Mouse (Mus musculus) neural tube, embryonic 13.5 days (tissue): ENCODE results near the gene Fgfr2. TPM values are rescaled to one million over a fixed set of nuclear protein-coding genes. Genes with fewer than 3 reads are reported as not detected.

ENCODE experiments used
- ATAC-seq: fragments of 200-750 bp; cut with Nextera tagmentation; 2 replicates; pipeline ENCODE4 v1.8.0; 2017; ENCODE audit warnings: low read depth, mild to moderate bottlenecking, moderate TSS enrichment, moderate library complexity
- H3K27ac ChIP-seq: fragments of 300-500 bp; sonication (generic); replicated peaks from 2 replicates; pipeline ENCODE4 v1.5.1; 2015; ENCODE audit warnings: moderate library complexity, mild to moderate bottlenecking, inconsistent platforms
- H3K27me3 ChIP-seq: fragments of 300-500 bp; sonication (generic); 2 replicates; pipeline ENCODE4 v1.6.1; 2015; ENCODE audit warnings: mild to moderate bottlenecking, inconsistent platforms
- H3K36me3 ChIP-seq: fragments of 300-500 bp; sonication (generic); 2 replicates; pipeline ENCODE4 v1.6.1; 2015; ENCODE audit warnings: mild to moderate bottlenecking, inconsistent platforms
- H3K4me1 ChIP-seq: fragments of 300-500 bp; sonication (generic); replicated peaks from 2 replicates; pipeline ENCODE4 v1.6.1; 2015; ENCODE audit warnings: inconsistent platforms
- H3K4me2 ChIP-seq: fragments of 300-500 bp; sonication (generic); 2 replicates; pipeline ENCODE4 v1.6.1; 2015; ENCODE audit warnings: inconsistent platforms, mild to moderate bottlenecking, moderate library complexity
- H3K4me3 ChIP-seq: fragments of 300-500 bp; sonication (generic); 2 replicates; pipeline ENCODE4 v1.5.1; 2015; ENCODE audit warnings: mild to moderate bottlenecking, inconsistent platforms
- H3K9ac ChIP-seq: fragments of 300-500 bp; sonication (generic); 2 replicates; pipeline ENCODE4 v1.6.1; 2015; ENCODE audit warnings: moderate library complexity, mild to moderate bottlenecking, inconsistent platforms
- H3K9me3 ChIP-seq: fragments of 300-500 bp; sonication (generic); 2 replicates; pipeline ENCODE4 v1.6.1; 2016; ENCODE audit warnings: inconsistent platforms
- WGBS: fragments of 180-500 bp; shearing (Covaris S2); methylation state at CpG from one replicate; pipeline ENCODE4 v1.1.7; 2015; 5-methylcytosine and 5-hydroxymethylcytosine counted together
- polyA plus RNA-seq: library from polyadenylated mRNA; unstranded; fragments of >200 nt; fragmentation: Nextera tagmentation; extraction: Ambion mirVana; gene quantifications from 2 replicates; pipeline ENCODE4 v1.2.1, GENCODE M21; 2015

Fgfr2 gene
- polyA plus RNA-seq, 1 experiment from 2014 or later: 22.9 TPM

DNA sequence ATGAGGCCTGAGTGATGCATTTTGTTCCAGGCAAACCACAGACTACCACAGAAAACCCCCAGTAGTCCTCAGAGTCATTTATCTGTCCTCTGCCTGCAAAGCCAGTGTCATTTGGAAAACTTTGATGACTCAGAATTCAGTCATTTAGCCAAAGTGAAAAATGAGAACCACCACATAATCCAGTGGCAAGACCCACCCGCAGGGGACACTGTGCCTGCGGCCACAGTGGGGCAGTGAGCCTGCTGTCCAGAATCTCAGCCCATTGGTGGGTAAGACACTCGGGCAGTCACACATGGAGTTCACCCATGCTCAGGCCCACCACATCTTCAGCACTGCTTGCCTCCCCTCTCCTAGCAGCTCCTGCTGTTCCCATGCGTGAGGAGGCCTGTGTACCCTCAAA, 403.6 kb downstream of the Fgfr2 start:
- Histone ChIP-seq H3K27me3 (no peaks in the 10 kb centered on the region), H3K27ac (no peak overlapping the region), H3K36me3 (peaks cover 8% of the 10 kb centered on the region; the same call in 1 of the 2 replicates), H3K9ac (no peak overlapping the region), H3K4me3 (no peak overlapping the region), H3K4me1 (peaks cover 20% of the 10 kb centered on the region), H3K9me3 (no peaks in the 10 kb centered on the region), H3K4me2 (no peak overlapping the region)
- 86% methylated on average over 4 of the region's 4 CpGs for WGBS
- ATAC-seq: no peak

DNA sequence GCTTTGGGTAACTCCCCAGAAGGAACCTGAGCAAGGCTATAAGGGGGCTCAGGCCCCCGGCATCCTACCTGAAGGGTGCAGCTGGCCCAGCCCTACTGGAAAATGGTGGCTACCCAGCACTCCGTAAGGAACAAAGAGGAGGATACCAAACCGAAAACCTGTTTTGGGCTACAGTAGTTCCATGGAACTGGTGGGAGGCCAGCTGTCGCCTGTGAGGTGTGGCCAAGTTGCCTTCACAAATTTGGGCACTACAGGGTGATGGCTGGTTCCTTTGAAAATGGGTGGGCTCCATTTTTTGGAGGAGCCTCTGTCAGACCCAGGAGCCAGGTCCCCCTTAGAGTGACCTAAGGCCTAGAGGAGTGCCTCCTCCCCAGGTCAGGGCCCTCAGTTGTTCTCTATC, 407.9 kb downstream of the Fgfr2 start:
- H3K9ac ChIP-seq: no peak overlapping the region
- ATAC-seq: no peak
- 97% methylated on average over 4 of the region's 4 CpGs for WGBS
- H3K36me3 ChIP-seq: peaks cover 8% of the 10 kb centered on the region; the same call in 1 of the 2 replicates
- H3K9me3 ChIP-seq: no peaks in the 10 kb centered on the region
- peaks cover 44% of the 10 kb centered on the region for H3K4me1 ChIP-seq
- no peak overlapping the region for H3K4me2 ChIP-seq
- H3K4me3 ChIP-seq: no peak overlapping the region
- H3K27me3 ChIP-seq: no peaks in the 10 kb centered on the region
- H3K27ac ChIP-seq: peak overlapping the region; percentile 57; the same call in 1 of the 2 replicates

DNA sequence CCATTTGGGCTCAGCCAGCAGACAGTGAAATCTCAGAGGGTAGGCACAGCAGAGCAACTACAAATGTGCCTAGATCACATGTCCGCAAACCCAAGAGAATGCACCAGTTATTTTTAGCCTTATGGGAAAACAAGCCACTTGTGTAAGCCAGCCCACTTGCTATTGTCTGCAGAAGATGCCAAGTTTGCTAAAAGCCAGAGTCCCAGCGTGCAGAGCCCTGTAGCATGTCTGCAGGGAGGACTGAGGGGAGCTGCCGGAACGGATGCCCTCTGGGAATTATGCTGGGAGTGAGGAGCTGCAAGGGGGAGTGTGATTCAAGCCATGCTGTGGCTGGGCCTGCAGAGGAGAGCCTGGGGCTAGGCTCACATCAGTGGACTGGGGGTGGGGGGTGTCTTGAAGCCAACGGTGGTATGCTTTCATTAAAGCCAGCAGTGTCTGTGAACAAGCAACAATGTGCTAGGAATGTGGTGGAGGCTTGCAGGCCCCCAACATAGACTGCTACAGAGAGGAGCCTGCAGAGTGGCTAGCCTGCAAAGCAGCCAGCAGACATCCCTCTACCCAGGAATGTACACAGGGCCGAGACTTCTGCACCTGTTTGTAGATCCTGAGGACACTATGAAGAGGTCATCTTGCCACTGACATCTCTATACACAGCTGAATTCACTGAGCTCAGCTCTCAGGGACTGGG, 408.8 kb downstream of the Fgfr2 start:
- 40% methylated on average over 6 of the region's 6 CpGs for WGBS
- ATAC-seq: 0 out of 2 replicates have a peak, but pooled peaks have one; percentile 21
- Histone ChIP-seq H3K4me2 (no peak overlapping the region), H3K36me3 (peaks cover 8% of the 10 kb centered on the region; the same call in 1 of the 2 replicates), H3K4me1 (peaks cover 40% of the 10 kb centered on the region), H3K27ac (peak overlapping the region; percentile 57; the same call in 1 of the 2 replicates), H3K27me3 (no peaks in the 10 kb centered on the region), H3K9ac (no peak overlapping the region), H3K4me3 (no peak overlapping the region), H3K9me3 (no peaks in the 10 kb centered on the region)

DNA sequence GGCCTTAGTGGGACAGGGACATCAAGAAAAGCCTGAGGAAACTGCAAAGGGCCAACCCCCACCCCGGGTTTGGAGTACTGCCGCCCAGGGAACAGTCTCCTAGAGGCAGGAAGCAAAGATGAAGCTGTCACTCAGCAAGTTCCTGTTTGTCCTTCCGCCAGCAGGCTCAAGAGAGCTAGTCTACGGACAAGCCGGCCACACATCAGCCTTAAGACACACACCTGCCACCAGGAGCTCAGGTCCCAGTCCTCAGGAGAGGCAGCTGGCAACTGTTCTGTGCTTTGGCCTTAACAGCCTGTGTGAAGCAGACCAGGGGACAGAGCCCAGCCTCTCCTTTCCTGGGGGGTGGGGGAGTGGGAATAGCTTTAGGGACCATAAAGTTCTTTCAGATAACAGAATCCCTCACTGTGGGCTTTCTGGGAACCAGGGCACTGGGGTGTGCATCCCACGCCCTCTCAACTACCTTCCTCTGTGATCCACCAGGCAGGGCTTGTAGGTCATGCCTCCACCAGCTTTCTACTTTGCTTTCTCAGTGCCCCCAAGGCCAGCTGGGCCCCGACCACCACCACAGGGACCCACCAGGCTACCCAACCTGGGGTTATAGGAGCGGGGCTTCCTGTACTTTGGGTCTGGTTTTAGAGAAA, 409.5 kb downstream of the Fgfr2 start:
- no peak for ATAC-seq
- Histone ChIP-seq H3K4me3 (no peak overlapping the region), H3K4me1 (peaks cover 40% of the 10 kb centered on the region), H3K27me3 (no peaks in the 10 kb centered on the region), H3K9ac (no peak overlapping the region), H3K36me3 (peaks cover 8% of the 10 kb centered on the region; the same call in 1 of the 2 replicates), H3K27ac (peak overlapping the region; percentile 57), H3K9me3 (no peaks in the 10 kb centered on the region), H3K4me2 (no peak overlapping the region)
- WGBS: 75% methylated on average over 8 of the region's 8 CpGs

- H3K27ac ChIP-seq: no peak overlapping the region
- H3K4me1 ChIP-seq: peaks cover 40% of the 10 kb centered on the region
- H3K27me3 ChIP-seq: no peaks in the 10 kb centered on the region
- WGBS: 84% methylated on average over 7 of the region's 7 CpGs
- no peak overlapping the region for H3K4me3 ChIP-seq
- no peak overlapping the region for H3K4me2 ChIP-seq
- H3K36me3 ChIP-seq: peaks cover 8% of the 10 kb centered on the region; the same call in 1 of the 2 replicates
- H3K9ac ChIP-seq: no peak overlapping the region
- no peak for ATAC-seq
- no peaks in the 10 kb centered on the region for H3K9me3 ChIP-seq
Observed at GRCm38 (mm10) chr7:132712956-132713355, 410.2 kb downstream of the Fgfr2 start.

DNA sequence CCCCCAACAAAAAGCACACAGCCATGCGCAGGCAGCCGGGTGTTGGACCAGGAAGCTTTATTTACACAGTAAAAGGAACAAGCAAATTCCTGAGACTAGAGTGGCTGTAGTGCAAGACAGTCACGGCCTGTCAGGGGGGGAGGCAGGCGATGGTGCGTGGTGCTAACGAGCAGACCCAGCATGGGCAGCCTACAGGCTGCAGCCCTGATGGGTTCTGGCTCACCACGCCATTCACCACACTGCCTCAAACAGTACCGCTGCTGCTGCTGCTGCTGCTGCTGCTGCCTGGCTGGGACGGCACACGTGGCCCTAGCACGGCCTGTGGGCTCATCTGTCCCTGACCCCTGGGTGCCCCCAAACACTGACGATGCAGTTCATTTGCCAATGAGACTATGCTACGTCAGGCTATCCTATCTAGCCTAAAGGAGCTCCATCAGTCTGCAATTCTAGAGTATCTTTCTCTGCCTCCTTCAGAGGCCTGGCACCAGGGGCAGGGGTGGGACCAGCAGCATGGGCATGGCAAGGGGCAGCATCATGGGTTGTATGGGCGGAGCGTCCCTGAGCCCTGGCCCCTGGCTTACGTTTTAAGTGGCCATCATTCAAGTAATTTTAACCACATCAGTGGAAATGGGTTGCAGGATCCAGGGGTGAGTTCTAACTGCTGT, 411.0 kb downstream of the Fgfr2 start:
- H3K9ac ChIP-seq: no peak overlapping the region

GRCm38 (mm10) chr7:132711579-132711978, 411.6 kb downstream of the Fgfr2 start:
- H3K27ac ChIP-seq: 0 out of 2 replicates have a peak overlapping the region, but pooled peaks have one; percentile 33
- ATAC-seq: no peak

More for the DNA sequence above, 411.0 kb downstream of the Fgfr2 start:
- H3K27me3 ChIP-seq: no peaks in the 10 kb centered on the region
- peak; percentile 66 for ATAC-seq
- 32% methylated on average over 16 of the region's 16 CpGs for WGBS
- peaks cover 8% of the 10 kb centered on the region; the same call in 1 of the 2 replicates for H3K36me3 ChIP-seq
- no peaks in the 10 kb centered on the region for H3K9me3 ChIP-seq
- H3K27ac ChIP-seq: 0 out of 2 replicates have a peak overlapping the region, but pooled peaks have one; percentile 33
- no peak overlapping the region for H3K4me3 ChIP-seq
- peaks cover 40% of the 10 kb centered on the region for H3K4me1 ChIP-seq
- H3K4me2 ChIP-seq: no peak overlapping the region

GRCm38 (mm10) chr7:132705130-132705529, 418.0 kb downstream of the Fgfr2 start:
- Histone ChIP-seq H3K36me3 (0 out of 2 replicates have a peak, but pooled peaks cover 2% of the 10 kb centered on the region), H3K4me2 (no peak overlapping the region), H3K4me3 (no peak overlapping the region), H3K27ac (no peak overlapping the region), H3K9ac (no peak overlapping the region), H3K27me3 (no peaks in the 10 kb centered on the region), H3K4me1 (no peaks in the 10 kb centered on the region), H3K9me3 (no peaks in the 10 kb centered on the region)
- 90% methylated on average over 7 of the region's 7 CpGs for WGBS
- ATAC-seq: no peak

More at GRCm38 (mm10) chr7:132711579-132711978, 411.6 kb downstream of the Fgfr2 start:
- 83% methylated on average over 9 of the region's 9 CpGs for WGBS
- peaks cover 8% of the 10 kb centered on the region; the same call in 1 of the 2 replicates for H3K36me3 ChIP-seq
- H3K4me2 ChIP-seq: no peak overlapping the region
- no peaks in the 10 kb centered on the region for H3K9me3 ChIP-seq
- peaks cover 40% of the 10 kb centered on the region for H3K4me1 ChIP-seq
- H3K4me3 ChIP-seq: no peak overlapping the region
- H3K9ac ChIP-seq: no peak overlapping the region
- H3K27me3 ChIP-seq: no peaks in the 10 kb centered on the region

GRCm38 (mm10) chr7:132704310-132704875, 418.8 kb downstream of the Fgfr2 start:
- no peak overlapping the region for H3K4me2 ChIP-seq
- H3K4me1 ChIP-seq: no peaks in the 10 kb centered on the region
- H3K9me3 ChIP-seq: no peaks in the 10 kb centered on the region
- no peak overlapping the region for H3K9ac ChIP-seq
- 0 out of 2 replicates have a peak, but pooled peaks cover 2% of the 10 kb centered on the region for H3K36me3 ChIP-seq
- H3K27ac ChIP-seq: no peak overlapping the region
- WGBS: 88% methylated on average over 8 of the region's 8 CpGs
- H3K27me3 ChIP-seq: no peaks in the 10 kb centered on the region
- no peak overlapping the region for H3K4me3 ChIP-seq
- no peak for ATAC-seq

DNA sequence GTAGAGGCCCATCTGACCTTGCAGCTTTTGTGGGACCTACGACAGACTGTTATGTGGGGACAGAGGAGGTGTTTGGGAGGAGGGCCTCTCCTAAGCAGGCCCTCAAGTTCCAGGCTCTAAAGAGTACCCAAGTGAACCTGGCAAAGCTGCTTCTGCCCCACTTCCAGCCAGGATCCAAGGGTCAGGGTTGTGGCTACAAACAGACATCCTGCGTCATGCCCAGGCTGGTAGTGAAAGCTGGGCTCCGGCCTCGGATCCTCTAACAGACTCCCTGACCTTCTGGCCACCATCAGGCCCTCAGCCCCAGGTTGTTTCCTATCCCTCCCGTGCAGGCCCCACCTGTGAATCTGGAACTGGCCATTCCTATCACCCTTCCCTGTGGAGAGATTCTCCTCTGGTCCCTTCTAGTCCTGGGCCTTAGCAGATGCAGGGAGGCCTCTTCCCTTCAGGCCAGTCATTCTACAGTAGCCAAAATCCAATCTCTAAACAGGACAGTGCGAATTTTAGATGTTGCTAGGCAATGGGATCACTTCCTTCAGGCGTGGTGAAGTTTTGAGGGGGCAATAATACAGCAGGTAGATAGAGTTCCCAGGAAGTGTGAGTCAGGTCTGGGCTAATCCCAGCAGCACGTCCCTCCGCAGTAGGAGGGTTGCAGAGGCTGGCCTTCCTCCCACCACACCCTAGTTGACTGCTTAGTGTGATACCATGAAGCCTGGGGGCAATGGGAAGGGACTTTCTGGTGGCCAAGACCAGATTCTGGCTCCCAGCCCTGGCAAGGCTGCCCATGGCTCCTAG, 419.4 kb downstream of the Fgfr2 start:
- Histone ChIP-seq H3K27me3 (no peaks in the 10 kb centered on the region), H3K4me1 (0 out of 2 replicates have a peak, but pooled peaks cover 4% of the 10 kb centered on the region), H3K4me3 (no peak overlapping the region), H3K9me3 (no peaks in the 10 kb centered on the region), H3K36me3 (0 out of 2 replicates have a peak, but pooled peaks cover 2% of the 10 kb centered on the region), H3K9ac (no peak overlapping the region), H3K27ac (no peak overlapping the region), H3K4me2 (no peak overlapping the region)
- ATAC-seq: no peak
- WGBS: 90% methylated on average over 9 of the region's 9 CpGs

GRCm38 (mm10) chr7:132702492-132703070, 420.6 kb downstream of the Fgfr2 start:
- no peak for ATAC-seq
- Histone ChIP-seq H3K4me3 (no peak overlapping the region), H3K4me2 (no peak overlapping the region), H3K4me1 (0 out of 2 replicates have a peak, but pooled peaks cover 4% of the 10 kb centered on the region), H3K9me3 (no peaks in the 10 kb centered on the region), H3K27ac (no peak overlapping the region), H3K36me3 (0 out of 2 replicates have a peak, but pooled peaks cover 2% of the 10 kb centered on the region), H3K27me3 (no peaks in the 10 kb centered on the region), H3K9ac (no peak overlapping the region)
- 73% methylated on average over 5 of the region's 5 CpGs for WGBS
